Mouse (Mus musculus) skeletal muscle tissue, postnatal 0 days (tissue): ENCODE data around the gene Pcsk4. TPM values are rescaled to one million over a fixed set of nuclear protein-coding genes. Genes with fewer than 3 reads are reported as not detected.

ENCODE experiments used
- microRNA-seq, 2 experiments: library from miRNA; unstranded; fragments of <30 nt; microRNA quantifications; one replicate each; pipeline ENCODE4; 2016
- polyA plus RNA-seq: library from polyadenylated mRNA; unstranded; fragments of >200 nt; fragmentation: Nextera tagmentation; extraction: Ambion mirVana; gene quantifications from 2 replicates; pipeline ENCODE4 v1.2.1, GENCODE M21; 2015

The Pcsk4 gene
- 2.4 and 4.2 TPM in 2 replicates for polyA plus RNA-seq

GRCm38 (mm10) chr10:80329273-80330081, at the start of gene Pcsk4, which contains the start of gene Reep6:
TSS of gene Pcsk4 (minus strand) at chr10:80329498.
TSS of gene Reep6 (plus strand) at chr10:80329953.

GRCm38 (mm10) chr10:80356001-80356682, 26.8 kb upstream of the Pcsk4 start, which contains the start of gene Plk5:
TSS of gene Plk5 (plus strand) at chr10:80356459.

GRCm38 (mm10) chr10:80348244-80348781, 19.0 kb upstream of the Pcsk4 start, which contains the start of gene Adamtsl5:
TSS of gene Adamtsl5 (minus strand) at chr10:80348412.

GRCm38 (mm10) chr10:80320340-80320760, 8.9 kb downstream of the Pcsk4 start, which contains the start of gene 2310011J03Rik:
TSS of gene 2310011J03Rik (minus strand) at chr10:80320537.

GRCm38 (mm10) chr10:80295618-80296425, 33.5 kb downstream of the Pcsk4 start, which contains the start of gene Apc2:
TSS of gene Apc2 (plus strand) at chr10:80295977.

GRCm38 (mm10) chr10:80292251-80293146, 36.8 kb downstream of the Pcsk4 start, which contains the start of gene Rps15:
TSS of gene Rps15 (plus strand) at chr10:80292453.

Small RNA genes within 50 kb of the gene (microRNA-seq; reads per million reads assigned to microRNA genes)
- 0.42 to 0.61 reads per million in 2 experiments for gene Mir6911

Other genes with a start within 250 kb of the Pcsk4 start
- gene Sbno2, start 223.9 kb downstream of the Pcsk4 start, polyA plus RNA-seq, result 4.7 and 5.6 TPM in 2 replicates
- 13.9 and 16.6 TPM in 2 replicates for gene Stk11, start 213.7 kb downstream of the Pcsk4 start, polyA plus RNA-seq
- gene Atp5d, start 190.9 kb downstream of the Pcsk4 start, polyA plus RNA-seq, result 1,084 and 1,218 TPM in 2 replicates
- gene Cbarp, start 188.7 kb downstream of the Pcsk4 start, polyA plus RNA-seq, result 0.37 and 0.73 TPM in 2 replicates
- gene Midn, start 181.2 kb downstream of the Pcsk4 start, polyA plus RNA-seq, result 6.1 and 8.5 TPM in 2 replicates
- gene Cirbp, start 163.5 kb downstream of the Pcsk4 start, polyA plus RNA-seq, result 202 and 207 TPM in 2 replicates
- 4.9 and 6.3 TPM in 2 replicates for gene 1600002K03Rik, start 156.6 kb downstream of the Pcsk4 start, polyA plus RNA-seq
- 3.7 and 4.3 TPM in 2 replicates for gene Efna2, start 150.0 kb downstream of the Pcsk4 start, polyA plus RNA-seq
- gene Mum1, start 103.1 kb downstream of the Pcsk4 start, polyA plus RNA-seq, result 44.5 and 52.6 TPM in 2 replicates
- gene Ndufs7, start 80.4 kb downstream of the Pcsk4 start, polyA plus RNA-seq, result 696 and 892 TPM in 2 replicates
- 487 and 520 TPM in 2 replicates for gene Gamt, start 68.5 kb downstream of the Pcsk4 start, polyA plus RNA-seq
- gene Dazap1, start 68.0 kb downstream of the Pcsk4 start, polyA plus RNA-seq, result 25.6 and 28.9 TPM in 2 replicates
- gene Rps15, start 37.0 kb downstream of the Pcsk4 start, polyA plus RNA-seq, result 529 and 552 TPM in 2 replicates
- 0.19 and 0.21 TPM in 2 replicates for gene Apc2, start 33.5 kb downstream of the Pcsk4 start, polyA plus RNA-seq
- 23.0 and 30.4 TPM in 2 replicates for gene 2310011J03Rik, start 9.0 kb downstream of the Pcsk4 start, polyA plus RNA-seq
- 3.6 and 16.4 TPM in 2 replicates for gene Reep6, start 455 bp upstream of the Pcsk4 start, polyA plus RNA-seq
- gene Adamtsl5, start 18.9 kb upstream of the Pcsk4 start, polyA plus RNA-seq, result 12.6 and 13.8 TPM in 2 replicates
- 0.14 and 0.23 TPM in 2 replicates for gene Plk5, start 27.0 kb upstream of the Pcsk4 start, polyA plus RNA-seq
- gene Mex3d, start 58.2 kb upstream of the Pcsk4 start, polyA plus RNA-seq, result 2.8 and 3.6 TPM in 2 replicates
- gene Mbd3, start 70.1 kb upstream of the Pcsk4 start, polyA plus RNA-seq, result 82.3 and 101 TPM in 2 replicates
- 1,315 and 1,562 TPM in 2 replicates for gene Uqcr11, start 77.3 kb upstream of the Pcsk4 start, polyA plus RNA-seq
- 28.8 and 33.8 TPM in 2 replicates for gene Tcf3, start 104.1 kb upstream of the Pcsk4 start, polyA plus RNA-seq
- not detected in 2 replicates for gene Onecut3, start 165.3 kb upstream of the Pcsk4 start, polyA plus RNA-seq
- gene Atp8b3, start 209.6 kb upstream of the Pcsk4 start, polyA plus RNA-seq, result 0.05 TPM in 1 of 2 replicates, not detected in the other
- 7.3 TPM in 2 replicates for gene Rexo1, start 232.1 kb upstream of the Pcsk4 start, polyA plus RNA-seq
- 2.6 and 3.2 TPM in 2 replicates for gene Klf16, start 247.8 kb upstream of the Pcsk4 start, polyA plus RNA-seq